In the genomic region with DNA sequence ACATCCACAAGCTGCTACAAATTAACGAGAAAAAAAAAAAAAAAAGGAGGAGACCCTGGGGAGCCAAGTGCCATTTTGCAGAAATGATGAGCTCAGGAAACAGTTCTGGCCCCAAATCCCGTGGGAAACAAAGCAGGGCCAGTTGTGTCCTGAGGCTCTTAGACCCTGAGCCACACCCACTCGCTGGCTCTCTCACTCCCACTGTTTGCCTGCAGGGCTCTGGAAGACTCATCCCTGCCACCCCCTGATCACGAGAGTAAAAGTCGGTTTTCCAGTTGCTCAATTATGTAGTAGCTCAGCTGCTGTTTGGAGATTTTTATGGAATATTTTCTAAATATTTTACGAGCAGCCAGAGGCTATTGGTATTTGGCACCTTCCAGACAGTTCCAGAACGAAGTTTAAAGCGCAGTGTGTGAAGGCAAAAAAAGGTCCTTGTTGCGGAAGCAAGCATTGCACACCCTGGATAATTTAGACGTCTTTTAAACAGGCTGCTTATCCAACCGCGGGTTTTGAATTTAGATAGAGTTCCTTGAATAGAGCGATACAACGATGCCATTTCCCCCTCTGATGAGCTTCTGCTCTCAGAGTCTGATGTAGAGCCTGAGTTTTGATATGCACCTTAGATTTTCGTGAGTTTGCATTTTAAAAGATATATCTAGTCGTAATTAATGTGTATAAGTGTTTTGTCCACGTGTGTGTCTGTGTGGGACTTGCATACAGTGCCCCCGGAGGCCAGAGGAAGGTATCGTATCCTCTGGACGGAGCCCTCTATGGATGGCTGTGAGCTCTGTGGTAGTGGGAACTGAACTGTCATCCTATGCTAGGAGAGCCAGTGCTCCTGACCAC, we compare ENCODE assay signal across 8 mouse cellular contexts. TPM values are rescaled to one million over a fixed set of nuclear protein-coding genes. Genes with fewer than 3 reads are reported as not detected.
DNase-seq lines count a peak whose midpoint lies in the region; ATAC-seq and TF ChIP-seq lines count a peak whose summit lies in the region.

No protein-coding gene starts in this region.

- peak; percentile 37 for DNase-seq in thymus, adult 2 months
- DNase-seq in thymus, adult 18-20 months, result no peak
- DNase-seq in gastrocnemius, postnatal 25 days, result peak; percentile 27
- peak; percentile 32 for DNase-seq in neural tube, embryonic 10.5 days (ENCODE audit: extremely low spot score, low spot score)

- H3K4me2 ChIP-seq in limb, embryonic 12.5 days, result peak overlapping the region; percentile 42

- ATAC-seq in common myeloid progenitor, adult 5-6 weeks (replicated peaks; ENCODE audit: low read depth, poor library complexity, severe bottlenecking), result peak; percentile 89
- no peak for ATAC-seq in limb, embryonic 12.5 days (ENCODE audit: insufficient number of reproducible peaks, insufficient read depth, low FRiP score, low TSS enrichment, low read depth)
- no peak for ATAC-seq in frontal cortex, adult (ENCODE audit: low TSS enrichment)
- ATAC-seq in monocyte, adult 5-6 weeks (replicated peaks; ENCODE audit: insufficient number of reproducible peaks, low FRiP score, low TSS enrichment, poor library complexity, severe bottlenecking), result no peak

- no peak overlapping the region for H3K27ac ChIP-seq in thymus, adult 2 months (ENCODE audit: control insufficient read depth, insufficient read depth, low read length)
- H3K27ac ChIP-seq in limb, embryonic 12.5 days, result peak overlapping the region; percentile 4; the same call in 1 of the 2 replicates

- no peaks in the 10 kb centered on the region for H3K9me3 ChIP-seq in limb, embryonic 12.5 days

- H3K27me3 ChIP-seq in thymus, adult 2 months (ENCODE audit: control insufficient read depth, insufficient read depth, low read length), result no peaks in the 10 kb centered on the region
- no peaks in the 10 kb centered on the region for H3K27me3 ChIP-seq in limb, embryonic 12.5 days

- no peak overlapping the region for H3K4me3 ChIP-seq in thymus, adult 2 months (ENCODE audit: control insufficient read depth, insufficient read depth, low read length)
- no peak overlapping the region for H3K4me3 ChIP-seq in limb, embryonic 12.5 days (replicated peaks)

- WGBS in thymus, adult 2 months, result 53% methylated on average over 20 of the region's 20 CpGs
- WGBS in limb, embryonic 12.5 days, result 25% methylated on average over 20 of the region's 20 CpGs

- H3K4me1 ChIP-seq in thymus, adult 2 months (replicated peaks; ENCODE audit: control insufficient read depth, insufficient read depth, low read length), result no peaks in the 10 kb centered on the region
- peaks cover 32% of the 10 kb centered on the region for H3K4me1 ChIP-seq in limb, embryonic 12.5 days (replicated peaks)

- H3K9ac ChIP-seq in limb, embryonic 12.5 days (replicated peaks), result no peak overlapping the region

- TF ChIP-seq CTCF in thymus, adult 2 months (IDR thresholded peaks at IDR 0.05; ENCODE audit: borderline replicate concordance, control insufficient read depth, extremely low read depth, insufficient read depth, low read length, poor library complexity), result peak; percentile 15; the same call in 1 of the 2 replicates

- H3K36me3 ChIP-seq in thymus, adult 2 months (ENCODE audit: control insufficient read depth, insufficient read depth, low read length), result no peaks in the 10 kb centered on the region
- H3K36me3 ChIP-seq in limb, embryonic 12.5 days, result no peaks in the 10 kb centered on the region

- no peak for TF ChIP-seq POLR2A in thymus, adult 2 months (IDR thresholded peaks at IDR 0.05; ENCODE audit: control insufficient read depth, extremely low read depth, insufficient read depth, low read length, poor library complexity)

RNA-seq across cellular contexts. Expression of a gene that starts 28.5 kb away (rescaled TPM):
- 32.4 and 38.3 TPM in 2 replicates for polyA plus RNA-seq in thymus, adult 2 months (2012; rRNA removed)
- 138 and 166 TPM in 2 replicates for total RNA-seq in common myeloid progenitor, adult 5-6 weeks (2017)
- 10 to 100 TPM; 29.2 to 33.1 TPM for total RNA-seq in gastrocnemius, postnatal 25 days (2021)
- 131 and 133 TPM in 2 replicates for polyA plus RNA-seq in limb, embryonic 12.5 days (2016; fragmentation: Nextera tagmentation; extraction: Ambion mirVana)
- 118 to 153 TPM (median 120 TPM) in 3 replicates for total RNA-seq in monocyte, adult 5-6 weeks (2017)

Comparison
In these comparisons a context has a peak if more than half of its experiments do, and no peak if none do; other contexts are left out.
1. DNase-seq: peak in thymus, adult 2 months (single experiment), gastrocnemius, postnatal 25 days (single experiment) and neural tube, embryonic 10.5 days (single experiment); none in thymus, adult 18-20 months (0 of 2).